Mouse (Mus musculus): ENCODE results near the gene Cox8a.

The Cox8a gene

GRCm38 (mm10) chr19:7217162-7217925 is at the start of gene Cox8a:
Gene Cox8a, minus strand, starts transcription at chr19:7217616.
- DNase-seq (ENCODE audit: low read depth, low spot score): peak; percentile 98

- no peak for DNase-seq (ENCODE audit: low read depth, low spot score)
Observed at GRCm38 (mm10) chr19:7266421-7266831, 49.0 kb upstream of the Cox8a start.

GRCm38 (mm10) chr19:7265478-7266191 is 48.2 kb upstream of the Cox8a start:
- DNase-seq (ENCODE audit: low read depth, low spot score): no peak

- no peak for DNase-seq (ENCODE audit: low read depth, low spot score)
Observed at GRCm38 (mm10) chr19:7264766-7265331, 47.4 kb upstream of the Cox8a start.

- DNase-seq (ENCODE audit: low read depth, low spot score): no peak
Observed at GRCm38 (mm10) chr19:7264088-7264765, 46.8 kb upstream of the Cox8a start.

- no peak for DNase-seq (ENCODE audit: low read depth, low spot score)
Observed at GRCm38 (mm10) chr19:7262592-7262991, 45.2 kb upstream of the Cox8a start.

- no peak for DNase-seq (ENCODE audit: low read depth, low spot score)
Observed at GRCm38 (mm10) chr19:7261964-7262363, 44.5 kb upstream of the Cox8a start.

- DNase-seq (ENCODE audit: low read depth, low spot score): no peak
Observed at GRCm38 (mm10) chr19:7261476-7261875, 44.1 kb upstream of the Cox8a start.

GRCm38 (mm10) chr19:7257881-7258280 is 40.5 kb upstream of the Cox8a start:
- DNase-seq (ENCODE audit: low read depth, low spot score): no peak

- no peak for DNase-seq (ENCODE audit: low read depth, low spot score)
Observed at GRCm38 (mm10) chr19:7246021-7246420, 28.6 kb upstream of the Cox8a start.

- DNase-seq (ENCODE audit: low read depth, low spot score): peak; percentile 87
Observed at GRCm38 (mm10) chr19:7240782-7241690, 23.6 kb upstream of the Cox8a start, which contains the start of gene Naa40. Gene Naa40, minus strand, starts transcription at chr19:7241183.

- no peak for DNase-seq (ENCODE audit: low read depth, low spot score)
Observed at GRCm38 (mm10) chr19:7240291-7240690, 22.9 kb upstream of the Cox8a start.

GRCm38 (mm10) chr19:7239574-7239973 is 22.2 kb upstream of the Cox8a start:
- no peak for DNase-seq (ENCODE audit: low read depth, low spot score)

- no peak for DNase-seq (ENCODE audit: low read depth, low spot score)
Observed at GRCm38 (mm10) chr19:7236742-7237141, 19.3 kb upstream of the Cox8a start.

- no peak for DNase-seq (ENCODE audit: low read depth, low spot score)
Observed at GRCm38 (mm10) chr19:7236011-7236410, 18.6 kb upstream of the Cox8a start.

GRCm38 (mm10) chr19:7235461-7235860 is 18.0 kb upstream of the Cox8a start:
- DNase-seq (ENCODE audit: low read depth, low spot score): no peak

- DNase-seq (ENCODE audit: low read depth, low spot score): peak; percentile 68
Observed at GRCm38 (mm10) chr19:7234537-7235221, 17.3 kb upstream of the Cox8a start.

GRCm38 (mm10) chr19:7226511-7226914 is 9.1 kb upstream of the Cox8a start:
- DNase-seq (ENCODE audit: low read depth, low spot score): no peak

- DNase-seq (ENCODE audit: low read depth, low spot score): no peak
Observed at GRCm38 (mm10) chr19:7225096-7225690, 7.8 kb upstream of the Cox8a start.

GRCm38 (mm10) chr19:7224253-7224652 is 6.8 kb upstream of the Cox8a start:
- DNase-seq (ENCODE audit: low read depth, low spot score): no peak
